Mouse (Mus musculus) cortical plate, adult 2 months (tissue): ENCODE measurements around the gene Saysd1.

Experiments
- CTCF ChIP-seq: fragments of 200-500 bp; IDR thresholded peaks from 2 replicates; pipeline ENCODE4 v1.5.1; 2011; ENCODE audit warnings: mild to moderate bottlenecking, control low read depth, low read length; ENCODE audit not compliant: insufficient read depth; ENCODE audit errors: extremely low read depth
- POLR2A ChIP-seq: fragments of 200-500 bp; IDR thresholded peaks from 2 replicates; pipeline ENCODE4 v1.6.1; 2011; ENCODE audit warnings: mild to moderate bottlenecking, low read length, control low read depth; ENCODE audit not compliant: insufficient read depth; ENCODE audit errors: extremely low read depth

DNA sequence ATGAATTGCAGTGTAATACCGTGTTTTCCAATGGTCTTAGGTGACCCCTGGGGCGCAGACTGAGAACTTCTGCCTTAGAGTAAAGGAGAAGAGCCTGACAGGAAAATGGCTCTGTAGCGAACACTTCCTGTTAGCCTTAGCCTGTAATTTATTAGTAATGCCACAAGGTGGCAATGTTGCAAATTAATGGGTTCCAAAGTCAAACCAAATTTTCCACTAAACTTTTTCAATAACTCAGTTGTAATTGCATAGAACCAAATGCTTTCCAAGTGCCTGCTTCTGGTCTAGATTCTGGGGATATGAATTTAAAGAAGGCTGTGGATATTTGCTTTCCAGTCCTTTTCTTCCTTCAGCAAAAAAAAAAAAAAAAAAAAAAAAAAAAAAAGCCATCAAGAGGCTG lies 26.1 kb downstream of the Saysd1 start:
- TF ChIP-seq POLR2A, result no peak
- TF ChIP-seq CTCF, result no peak
